Mouse (Mus musculus) G1E-ER4 (cell line): Measurements from ENCODE around the gene Gtf2h4. TPM values are rescaled to one million over a fixed set of nuclear protein-coding genes. Genes with fewer than 3 reads are reported as not detected.

Experiments
- GATA1 ChIP-seq: IDR thresholded peaks from one replicate; pipeline ENCODE4 v1.8.0; 2012; ENCODE audit warnings: low read length, inconsistent platforms
- polyA plus RNA-seq: library from polyadenylated mRNA; stranded (reverse); fragments of >175 nt; gene quantifications from 2 replicates; pipeline ENCODE4 v1.2.3, GENCODE M21; 2012

Gtf2h4 gene
- polyA plus RNA-seq, 1 experiment, result 20.1 TPM

- TF ChIP-seq GATA1, result no peak
Observed at GRCm38 (mm10) chr17:35701203-35701977, 27.9 kb upstream of the Gtf2h4 start.

- no peak for TF ChIP-seq GATA1
Observed at GRCm38 (mm10) chr17:35700371-35700961, 26.9 kb upstream of the Gtf2h4 start.

- TF ChIP-seq GATA1, result no peak
Observed at GRCm38 (mm10) chr17:35699919-35700318, 26.4 kb upstream of the Gtf2h4 start.

- no peak for TF ChIP-seq GATA1
Observed at GRCm38 (mm10) chr17:35698501-35698883, 25.0 kb upstream of the Gtf2h4 start.

- no peak for TF ChIP-seq GATA1
Observed at GRCm38 (mm10) chr17:35697759-35698500, 24.4 kb upstream of the Gtf2h4 start.

GRCm38 (mm10) chr17:35697429-35697758 is 23.9 kb upstream of the Gtf2h4 start:
- TF ChIP-seq GATA1, result no peak

- no peak for TF ChIP-seq GATA1
Observed at GRCm38 (mm10) chr17:35696691-35697090, 23.2 kb upstream of the Gtf2h4 start.

- TF ChIP-seq GATA1, result no peak
Observed at GRCm38 (mm10) chr17:35695289-35695688, 21.8 kb upstream of the Gtf2h4 start.

GRCm38 (mm10) chr17:35693906-35694305 is 20.4 kb upstream of the Gtf2h4 start:
- no peak for TF ChIP-seq GATA1

GRCm38 (mm10) chr17:35692368-35692767 is 18.8 kb upstream of the Gtf2h4 start:
- no peak for TF ChIP-seq GATA1

- no peak for TF ChIP-seq GATA1
Observed at GRCm38 (mm10) chr17:35691811-35692210, 18.3 kb upstream of the Gtf2h4 start.

- TF ChIP-seq GATA1, result no peak
Observed at GRCm38 (mm10) chr17:35689936-35690645, 16.6 kb upstream of the Gtf2h4 start.

- no peak for TF ChIP-seq GATA1
Observed at GRCm38 (mm10) chr17:35688347-35689175, 15.0 kb upstream of the Gtf2h4 start.

GRCm38 (mm10) chr17:35685061-35685460 is 11.5 kb upstream of the Gtf2h4 start:
- TF ChIP-seq GATA1, result no peak

GRCm38 (mm10) chr17:35681986-35682385 is 8.4 kb upstream of the Gtf2h4 start:
- no peak for TF ChIP-seq GATA1
